Mouse (Mus musculus): ENCODE results near the gene Mast4.

GRCm38 (mm10) chr13:102892783-102893182 is 441.5 kb downstream of the Mast4 start:
- TF ChIP-seq CTCF (IDR thresholded peaks at IDR 0.05; ENCODE audit: low read depth) (no peak), EP300 (IDR thresholded peaks at IDR 0.05; ENCODE audit: low read depth) (no peak)

Measured in liver, embryonic 14.5 days (tissue).